Mouse (Mus musculus) layer of hippocampus, adult 18-20 months (tissue): ENCODE results near the gene Rcor2. TPM values are rescaled to one million over a fixed set of nuclear protein-coding genes. Genes with fewer than 3 reads are reported as not detected.

Source experiments
- DNase-seq, 2 experiments: peaks; one replicate each; pipeline ENCODE4 v3.0.0; 2022; ENCODE audit warnings: low spot score in 2 of 2
- total RNA-seq, 2 experiments: library from RNA; stranded (reverse); gene quantifications; 2 replicates each; pipeline ENCODE4 v1.2.3; 2021

The Rcor2 gene
- total RNA-seq, 2 experiments from 2014 or later, result 12.7 to 13.9 TPM

GRCm38 (mm10) chr19:7264766-7265331 is 2.3 kb upstream of the Rcor2 start:
- DNase-seq, result no peak

GRCm38 (mm10) chr19:7265478-7266191 is 1.5 kb upstream of the Rcor2 start:
- DNase-seq, result no peak

DNA sequence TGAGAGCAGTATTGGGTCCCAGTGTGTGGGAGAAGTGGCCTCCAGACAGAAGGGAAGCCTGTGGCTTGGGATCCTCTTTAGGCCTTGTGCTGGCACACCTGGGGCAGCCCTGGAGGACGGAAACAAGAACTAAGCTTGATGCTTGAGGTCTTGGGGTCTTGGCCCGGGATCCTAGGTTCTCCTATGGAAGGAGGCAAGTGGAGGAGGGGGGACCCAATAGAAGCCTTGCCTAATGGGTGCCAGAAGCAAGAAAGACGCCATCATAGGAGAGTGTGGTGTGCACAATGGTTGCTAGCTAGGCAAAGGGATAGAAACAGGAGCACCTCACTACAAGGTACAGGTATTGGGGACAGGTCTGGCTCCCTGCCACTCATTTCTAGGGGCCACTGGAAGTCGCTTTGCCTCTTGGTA is 699 bp upstream of the Rcor2 start:
- DNase-seq, result no peak

DNA sequence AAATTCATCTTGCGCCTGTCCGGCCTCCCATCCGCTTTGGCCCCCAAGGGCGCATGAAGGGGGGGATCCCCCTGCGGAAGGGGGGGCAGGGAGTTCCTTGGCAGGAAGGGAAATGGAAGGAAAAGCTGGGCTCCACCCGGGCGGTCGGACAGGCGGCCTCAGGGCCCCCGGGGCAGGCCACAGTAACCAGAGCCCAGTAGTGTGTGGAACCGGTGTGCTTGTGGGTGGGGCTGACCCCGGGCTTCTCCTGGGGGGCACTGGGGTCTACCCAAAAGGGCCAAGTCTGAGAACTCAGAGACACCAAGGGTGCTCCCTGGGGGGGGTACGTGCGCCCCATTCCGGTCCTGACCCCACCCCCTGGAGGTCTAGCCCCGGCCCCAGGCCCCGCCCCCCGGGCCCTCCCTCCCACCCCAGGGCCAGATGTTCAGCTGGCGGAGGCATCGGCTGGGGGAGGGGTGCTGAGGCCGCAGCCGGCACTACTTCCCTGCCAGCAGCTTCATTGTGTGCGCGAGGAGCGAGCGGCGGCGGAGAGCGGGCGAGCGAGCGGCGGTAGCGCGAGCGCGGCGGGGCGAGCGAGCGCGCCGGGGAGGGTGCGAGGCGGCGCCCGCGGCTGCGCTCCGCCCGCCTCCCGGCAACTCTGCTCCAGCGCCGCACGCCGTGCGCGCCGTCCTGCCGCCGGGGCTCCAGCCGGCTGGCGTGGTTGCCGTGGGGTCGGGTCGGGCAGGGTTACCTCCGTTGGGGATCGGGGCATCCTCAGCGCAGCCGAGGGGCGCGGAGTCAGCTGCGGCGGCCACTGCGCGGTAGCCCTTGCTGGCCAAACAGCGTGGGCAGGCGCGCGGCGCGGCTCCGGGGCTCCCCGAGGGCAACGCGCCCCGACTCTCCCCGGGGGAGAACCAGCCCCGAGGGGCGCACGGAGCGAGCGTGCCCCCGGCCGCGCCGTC is 926 bp downstream of the Rcor2 start:
- DNase-seq, result peak in 1 of 2 experiments; percentile 75

- peak in 1 of 2 experiments; percentile 60 for DNase-seq
Measured at GRCm38 (mm10) chr19:7268722-7269090, 1.6 kb downstream of the Rcor2 start.

DNA sequence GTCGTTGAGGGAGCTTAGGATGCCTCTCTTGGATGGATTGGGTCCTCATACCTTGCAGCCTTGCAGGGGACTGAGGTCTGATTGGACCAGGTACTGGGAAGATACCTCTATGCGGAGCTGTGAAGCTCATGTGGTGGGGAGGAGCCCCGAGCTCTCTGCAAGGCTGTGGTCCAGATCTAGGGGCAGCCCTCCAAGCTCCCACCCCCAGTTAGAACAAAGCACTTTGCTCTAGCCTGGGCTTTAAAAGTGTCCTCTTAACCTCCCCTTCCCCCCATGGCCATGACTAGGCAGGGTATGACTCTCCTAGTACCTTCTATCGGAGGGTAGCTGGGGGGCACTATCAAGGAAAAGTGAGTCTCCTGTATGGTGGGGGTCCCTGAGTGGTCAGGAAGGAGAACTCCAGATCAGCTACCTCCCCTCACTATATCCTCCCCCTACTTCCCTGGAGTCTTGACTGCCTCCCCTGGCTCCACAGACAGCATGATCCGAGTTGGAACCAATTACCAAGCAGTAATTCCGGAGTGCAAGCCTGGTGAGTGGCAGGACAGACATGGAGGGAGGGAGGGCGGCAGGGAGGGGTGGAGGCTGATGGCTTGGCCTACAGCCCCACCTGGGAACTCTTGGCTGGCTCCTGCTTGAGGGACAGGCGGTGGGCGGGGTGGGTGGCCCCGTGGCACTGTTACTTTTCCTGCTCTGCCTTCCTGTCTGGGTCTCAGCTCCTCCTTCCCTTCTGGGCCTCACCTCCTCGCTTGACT is 2.3 kb downstream of the Rcor2 start:
- no peak for DNase-seq

- DNase-seq, result no peak
Measured at GRCm38 (mm10) chr19:7273486-7273885, 6.4 kb downstream of the Rcor2 start.

GRCm38 (mm10) chr19:7274326-7274990 is 7.3 kb downstream of the Rcor2 start:
- peak; percentile 53 to 81 for DNase-seq

DNA sequence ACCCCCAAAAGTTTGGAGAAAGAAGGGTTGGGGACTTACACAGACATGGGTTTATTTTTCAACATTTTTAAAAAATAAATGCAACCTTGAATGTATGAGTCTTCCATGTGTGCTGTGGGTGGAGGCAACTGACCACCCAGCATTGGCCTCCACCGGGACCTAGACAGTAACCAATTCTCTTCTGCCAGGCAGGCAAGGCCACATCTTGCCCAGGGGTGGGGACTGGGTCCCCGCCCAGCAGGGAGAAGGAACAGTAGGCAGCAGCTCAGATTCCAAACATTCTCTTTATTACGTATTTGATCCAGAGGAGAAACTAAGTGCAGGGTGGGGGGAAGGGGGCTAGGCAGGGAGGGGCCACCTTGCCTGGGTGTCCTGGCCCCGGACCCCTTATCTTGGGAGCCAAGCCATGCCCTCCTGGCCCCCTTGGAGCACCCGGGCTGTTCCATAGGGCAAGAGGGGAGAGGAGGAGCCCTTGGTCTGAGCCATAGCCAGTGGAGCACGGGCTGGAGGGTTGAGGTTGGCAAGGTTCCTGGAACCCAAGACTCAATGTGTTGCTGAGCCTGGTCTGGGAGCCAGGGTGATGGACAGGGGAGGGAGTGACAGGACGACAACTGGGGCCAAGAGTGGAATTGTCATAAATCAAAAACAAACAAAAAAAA is 8.1 kb downstream of the Rcor2 start:
- DNase-seq, result no peak

GRCm38 (mm10) chr19:7276053-7276659 is 9.0 kb downstream of the Rcor2 start:
- no peak for DNase-seq

DNA sequence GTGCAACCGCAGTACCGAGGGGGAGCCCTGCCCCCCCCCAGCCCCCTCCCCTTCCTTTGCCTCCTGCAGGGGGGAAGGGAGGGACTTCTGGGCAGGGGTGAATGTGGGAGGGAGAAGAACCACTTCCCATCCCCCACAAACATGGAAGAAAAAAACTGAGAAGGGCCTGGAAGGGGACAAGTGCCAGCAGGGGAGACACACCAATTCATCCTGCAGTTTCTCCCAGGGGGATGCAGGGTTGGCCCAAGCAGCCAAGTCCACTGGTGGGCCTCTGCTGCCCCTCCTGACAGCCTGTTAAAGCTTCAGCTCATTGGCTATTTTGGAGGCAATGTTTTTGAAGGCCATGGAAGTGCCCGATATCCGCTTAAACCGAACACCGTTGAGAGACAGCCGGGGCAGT is 9.7 kb downstream of the Rcor2 start:
- no peak for DNase-seq

DNA sequence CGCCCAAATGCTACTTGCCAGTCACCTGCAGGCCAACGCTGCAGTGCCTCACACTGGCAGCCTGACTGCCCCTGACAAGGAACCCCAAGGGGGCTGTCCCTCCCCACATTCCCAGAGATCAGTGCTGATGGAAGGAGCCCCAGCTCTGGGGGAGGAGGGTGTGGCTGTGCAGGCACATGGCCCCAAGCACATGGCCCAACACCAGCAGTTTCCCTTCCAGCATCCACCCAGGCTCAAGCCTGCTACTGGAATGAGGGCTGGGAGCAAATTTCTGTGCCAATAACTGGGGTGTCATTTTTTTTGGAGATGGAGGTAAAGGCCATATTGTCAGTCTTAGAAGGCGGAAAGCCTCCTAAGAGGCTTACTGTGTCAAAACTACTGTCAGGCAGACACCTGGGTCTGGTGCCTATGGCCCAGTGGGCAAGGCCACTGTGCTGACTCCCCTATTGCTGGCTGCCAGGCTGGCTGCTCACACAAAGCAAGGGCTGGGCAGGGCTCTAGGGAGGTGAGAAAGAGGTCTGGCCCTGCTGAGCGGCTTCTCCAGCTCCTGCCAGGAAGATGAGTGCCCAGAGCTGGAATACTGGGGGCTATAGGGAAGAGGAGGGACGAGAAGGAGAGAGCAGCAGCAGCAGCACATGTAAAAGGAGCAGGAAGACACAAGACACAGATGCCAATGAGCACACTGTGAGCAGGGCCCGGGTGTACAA is 11.2 kb downstream of the Rcor2 start:
- DNase-seq, result no peak

- DNase-seq, result no peak
Measured at GRCm38 (mm10) chr19:7279114-7279513, 12.0 kb downstream of the Rcor2 start.

DNA sequence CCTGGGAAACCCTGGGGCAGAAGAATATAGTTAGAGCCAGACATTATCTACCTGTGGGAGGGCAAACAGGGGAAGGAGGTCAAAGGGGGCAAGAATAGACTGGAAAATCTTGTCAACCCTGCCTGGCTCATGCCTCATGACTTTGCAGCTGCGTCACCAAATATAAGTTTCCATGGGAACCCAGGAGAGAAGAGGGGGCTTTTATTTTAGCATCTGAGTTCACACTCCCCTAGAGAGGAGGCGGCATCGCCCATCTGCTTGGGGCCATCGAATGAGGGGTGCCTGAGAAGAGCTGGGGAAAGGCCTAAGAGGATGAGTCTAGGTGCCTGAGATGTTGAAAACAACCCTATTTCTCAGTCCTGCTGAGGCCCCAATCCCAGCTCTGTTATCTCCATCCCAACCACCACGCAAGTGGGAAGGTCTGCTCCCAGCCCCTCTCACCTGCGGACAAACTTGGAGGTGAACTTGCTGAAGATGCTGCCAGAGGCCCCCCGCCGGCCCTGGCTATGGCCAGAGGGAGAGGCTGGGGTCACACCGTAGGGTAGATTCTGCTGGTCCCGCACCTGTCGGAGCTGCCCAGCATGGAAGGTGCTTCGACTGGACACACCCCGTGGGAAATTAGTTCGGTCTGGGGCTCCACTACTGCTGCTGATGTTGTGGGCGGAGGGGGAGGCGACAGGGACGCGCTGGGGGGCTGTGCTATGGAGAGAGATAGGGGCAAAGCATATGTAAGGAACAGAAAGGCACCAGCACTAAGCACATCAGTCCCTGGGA is 13.6 kb downstream of the Rcor2 start:
- DNase-seq, result peak; percentile 77 to 81

DNA sequence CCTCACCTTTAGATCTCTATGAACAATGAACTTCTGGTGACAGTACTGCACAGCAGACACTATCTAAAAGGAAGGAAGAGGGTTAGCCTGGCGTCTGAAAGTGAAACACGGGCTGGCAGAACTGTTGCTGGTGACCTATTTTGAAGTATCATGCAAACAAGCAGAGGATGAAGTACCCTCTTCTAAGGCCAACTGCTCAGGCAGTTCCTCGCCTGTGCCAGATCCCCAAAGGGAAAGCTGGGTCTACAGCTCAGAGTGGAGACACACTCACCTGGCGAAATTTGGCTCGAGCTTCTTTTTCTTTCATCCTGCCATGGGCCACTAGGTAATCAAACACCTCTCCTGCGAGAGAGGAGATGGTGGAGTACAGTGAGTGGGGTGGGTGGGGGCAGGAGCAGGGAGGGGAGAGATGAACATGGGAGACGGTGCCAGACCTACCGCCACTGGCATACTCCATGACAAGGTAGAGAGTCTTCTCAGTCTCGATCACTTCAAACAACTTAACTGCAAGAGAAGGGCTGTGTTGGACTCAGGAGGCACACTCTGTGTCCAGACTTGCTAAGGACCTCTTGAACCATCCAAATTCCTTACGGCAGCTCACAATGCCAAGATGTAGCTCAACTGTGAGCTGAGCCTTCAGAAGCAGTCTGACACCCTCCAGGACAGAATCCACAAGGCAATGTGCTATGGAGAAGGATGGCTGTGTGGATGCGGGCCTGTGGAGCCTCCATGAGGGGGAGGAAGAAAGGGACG is 19.6 kb downstream of the Rcor2 start:
- no peak for DNase-seq

GRCm38 (mm10) chr19:7288288-7288687 is 21.2 kb downstream of the Rcor2 start:
- DNase-seq, result no peak

GRCm38 (mm10) chr19:7289767-7290166 is 22.6 kb downstream of the Rcor2 start:
- no peak for DNase-seq
